Mouse (Mus musculus): ENCODE results near the gene Cux2.

The Cux2 gene

GRCm38 (mm10) chr5:122050017-122050831 lies at the start of gene Cux2:
Gene Cux2 (minus strand): TSS chr5:122050102.
- peak; percentile 82 for DNase-seq (ENCODE audit: low spot score)

GRCm38 (mm10) chr5:122094439-122094838 lies 44.5 kb upstream of the Cux2 start:
- DNase-seq (ENCODE audit: low spot score), result no peak

DNA sequence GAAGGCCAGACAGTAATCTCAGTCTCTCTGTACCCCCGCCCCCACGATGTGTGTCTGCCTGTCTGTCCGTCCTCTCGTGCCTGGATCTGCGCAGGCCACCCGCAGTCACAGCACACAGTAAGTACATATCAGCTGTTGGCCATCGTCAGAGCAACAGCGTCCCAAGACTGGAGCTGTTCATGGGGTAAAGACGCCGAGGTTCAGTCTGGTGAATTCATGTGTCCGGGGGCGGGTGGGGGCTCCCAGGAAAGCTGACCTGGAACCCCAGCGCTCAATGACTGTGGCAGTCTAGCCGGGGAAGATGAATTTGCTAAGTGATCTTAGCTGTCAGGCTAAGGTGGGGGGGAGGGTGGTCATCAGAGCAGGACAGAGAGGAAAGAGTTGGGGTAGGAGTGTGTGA lies 43.8 kb upstream of the Cux2 start:
- DNase-seq (ENCODE audit: low spot score), result no peak

GRCm38 (mm10) chr5:122092794-122093193 lies 42.9 kb upstream of the Cux2 start:
- peak; percentile 35 for DNase-seq (ENCODE audit: low spot score)

DNA sequence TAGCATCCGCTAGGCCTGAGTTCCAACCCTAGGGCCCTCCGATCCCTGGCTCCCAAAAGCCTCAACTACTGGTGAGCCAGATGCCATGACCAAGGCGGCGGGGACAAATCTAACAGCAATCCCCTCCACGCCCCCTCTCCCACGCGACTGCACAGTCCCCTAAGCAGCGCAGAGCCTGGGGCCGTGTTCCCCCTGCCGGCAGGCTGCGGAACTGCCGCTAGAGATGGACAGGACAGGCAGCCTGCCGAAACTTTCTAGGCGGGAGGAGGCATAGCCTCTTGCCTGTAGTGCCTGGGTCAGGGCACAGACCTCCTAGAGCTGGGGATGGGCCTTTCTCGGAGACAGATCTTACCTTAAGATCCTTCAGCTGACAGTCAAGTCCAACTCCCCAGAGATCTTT lies 41.2 kb upstream of the Cux2 start:
- peak; percentile 86 for DNase-seq (ENCODE audit: low spot score)

DNA sequence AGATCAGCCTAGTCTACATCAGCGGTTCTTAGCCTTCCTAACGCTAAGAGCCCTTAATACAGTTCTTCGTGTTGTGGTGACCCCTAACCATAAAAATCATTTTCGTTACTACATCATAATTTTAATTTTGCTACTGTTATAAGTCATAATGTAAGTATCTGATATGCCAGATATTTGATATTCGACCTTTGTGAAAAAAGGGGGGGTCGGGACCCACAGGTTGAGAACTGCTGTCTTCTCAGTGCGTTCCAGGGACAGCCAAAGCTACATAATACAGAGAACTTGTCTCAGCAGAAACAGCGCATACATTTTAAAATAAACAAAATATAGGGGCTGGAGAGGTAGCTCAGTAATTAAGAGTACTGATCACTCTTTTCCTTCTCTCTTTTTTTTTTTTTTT lies 39.8 kb upstream of the Cux2 start:
- DNase-seq (ENCODE audit: low spot score), result no peak

DNA sequence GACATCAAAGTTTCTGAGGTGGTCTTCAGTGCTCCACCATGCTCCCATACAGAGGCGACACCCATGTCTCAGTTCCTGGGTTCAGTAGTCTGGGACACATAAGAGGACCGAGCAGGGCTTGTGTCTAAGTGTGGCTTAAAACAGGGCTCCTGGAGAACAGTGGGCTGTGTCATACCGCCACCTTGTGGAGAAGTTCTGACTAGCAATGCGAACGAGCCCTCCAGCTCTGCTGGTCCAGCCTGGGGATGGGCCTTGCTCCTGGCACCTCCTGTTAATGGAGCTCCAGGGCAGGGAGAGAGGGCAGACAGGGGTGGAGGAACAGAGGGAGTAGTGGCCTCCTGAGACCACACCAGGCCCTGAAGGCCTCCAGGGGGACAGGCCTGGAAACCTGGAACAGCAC lies 39.0 kb upstream of the Cux2 start:
- peak; percentile 92 for DNase-seq (ENCODE audit: low spot score)

- DNase-seq (ENCODE audit: low spot score), result no peak
Measured at GRCm38 (mm10) chr5:122086121-122086520, 36.2 kb upstream of the Cux2 start.

- DNase-seq (ENCODE audit: low spot score), result no peak
Measured at GRCm38 (mm10) chr5:122085291-122085690, 35.4 kb upstream of the Cux2 start.

DNA sequence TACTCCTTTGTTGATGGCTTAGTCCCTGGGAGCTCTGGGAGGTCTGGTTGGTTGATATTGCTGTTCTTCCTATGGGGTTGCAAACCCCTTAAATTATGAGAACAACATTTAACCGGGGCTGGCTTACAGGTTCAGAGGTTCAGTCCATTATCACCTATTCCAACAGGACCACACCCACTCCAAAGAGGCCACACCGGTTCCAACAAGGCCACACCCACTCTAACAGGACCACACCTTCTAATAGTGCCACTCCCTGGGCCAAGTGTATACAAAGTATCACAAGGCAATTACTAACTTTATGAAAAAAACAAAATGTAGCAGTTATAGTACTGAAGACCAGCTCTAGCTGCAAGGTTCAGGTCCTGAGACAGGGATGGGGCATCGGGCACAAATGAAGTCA lies 34.6 kb upstream of the Cux2 start:
- DNase-seq (ENCODE audit: low spot score), result no peak

- DNase-seq (ENCODE audit: low spot score), result no peak
Measured at GRCm38 (mm10) chr5:122083282-122083681, 33.4 kb upstream of the Cux2 start.

DNA sequence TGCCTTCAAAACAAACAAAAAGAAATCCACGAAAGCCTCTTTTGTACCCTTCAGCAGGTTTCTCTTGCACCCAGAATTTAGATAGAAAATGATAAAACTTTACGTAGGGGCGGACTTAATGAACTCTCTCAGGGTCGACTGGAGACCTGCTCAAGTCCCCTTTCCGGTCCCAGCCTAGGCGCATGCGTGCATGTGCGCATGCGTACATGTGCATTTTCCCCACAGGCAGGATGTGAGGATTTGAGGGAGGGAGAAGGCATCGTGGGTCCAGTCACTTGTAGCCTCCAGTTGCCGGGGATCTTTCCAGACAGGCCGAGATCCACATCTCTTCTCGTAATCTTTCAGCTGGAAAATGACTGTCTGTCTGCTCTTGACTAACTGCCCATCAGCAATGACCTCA lies 31.6 kb upstream of the Cux2 start:
- no peak for DNase-seq (ENCODE audit: low spot score)

DNA sequence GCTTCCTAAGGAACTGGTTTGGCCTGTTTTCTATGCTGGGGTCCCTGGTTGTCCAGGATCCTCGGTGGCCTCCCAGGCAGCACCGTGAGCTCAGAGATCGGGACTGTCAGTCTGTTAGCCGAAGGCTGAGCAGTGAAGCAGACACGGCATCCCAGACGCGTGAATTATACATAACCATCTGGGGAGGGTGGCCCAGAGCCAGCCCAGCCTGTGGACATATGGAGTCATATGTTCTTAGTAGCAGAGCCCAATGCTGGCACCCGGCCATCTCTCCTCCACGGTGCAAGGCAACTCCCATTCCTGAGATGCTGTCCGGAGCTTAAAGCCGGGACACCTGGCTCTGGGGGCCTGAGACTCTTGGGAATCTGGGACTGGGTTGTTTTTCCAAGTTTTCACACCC lies 31.0 kb upstream of the Cux2 start:
- no peak for DNase-seq (ENCODE audit: low spot score)

DNA sequence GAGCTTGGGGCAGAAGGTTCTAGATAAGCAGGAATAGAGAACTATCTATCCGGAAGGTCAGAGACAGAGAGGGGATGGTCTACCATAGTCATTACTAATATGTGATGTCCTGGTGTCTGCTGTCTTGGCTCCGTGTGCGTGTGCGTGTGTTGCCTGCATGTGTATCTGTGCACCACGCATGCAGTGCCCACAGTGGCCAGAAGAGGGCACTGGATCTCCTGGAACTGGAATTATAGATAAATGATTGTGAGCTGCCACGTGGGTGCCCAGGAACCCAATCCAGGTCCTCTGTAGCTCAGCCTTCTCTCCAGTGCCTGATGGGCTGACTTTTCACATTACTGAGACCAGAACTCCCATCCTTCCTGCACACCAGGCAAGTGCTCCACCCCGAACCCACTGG lies 29.9 kb upstream of the Cux2 start:
- no peak for DNase-seq (ENCODE audit: low spot score)

DNA sequence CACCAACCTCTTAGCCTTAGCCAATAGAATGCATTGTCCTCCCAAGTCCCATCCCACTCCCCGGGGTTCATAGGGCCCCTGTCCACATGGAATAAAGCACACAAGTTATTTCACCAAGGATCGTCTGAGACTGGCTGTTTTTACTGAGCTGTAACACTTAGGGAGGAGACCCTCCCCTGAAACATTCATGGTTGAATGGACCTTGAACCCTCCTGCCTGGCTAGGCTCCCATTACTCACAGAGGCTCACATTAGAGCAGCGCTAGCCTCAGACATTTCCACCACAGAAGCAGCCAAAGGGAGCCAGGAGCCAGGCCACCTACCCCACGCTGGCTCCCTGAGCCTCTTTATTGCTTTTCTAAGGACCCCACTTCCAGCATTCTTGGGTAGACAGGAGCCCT lies 27.3 kb upstream of the Cux2 start:
- no peak for DNase-seq (ENCODE audit: low spot score)

GRCm38 (mm10) chr5:122075736-122076135 lies 25.8 kb upstream of the Cux2 start:
- no peak for DNase-seq (ENCODE audit: low spot score)

DNA sequence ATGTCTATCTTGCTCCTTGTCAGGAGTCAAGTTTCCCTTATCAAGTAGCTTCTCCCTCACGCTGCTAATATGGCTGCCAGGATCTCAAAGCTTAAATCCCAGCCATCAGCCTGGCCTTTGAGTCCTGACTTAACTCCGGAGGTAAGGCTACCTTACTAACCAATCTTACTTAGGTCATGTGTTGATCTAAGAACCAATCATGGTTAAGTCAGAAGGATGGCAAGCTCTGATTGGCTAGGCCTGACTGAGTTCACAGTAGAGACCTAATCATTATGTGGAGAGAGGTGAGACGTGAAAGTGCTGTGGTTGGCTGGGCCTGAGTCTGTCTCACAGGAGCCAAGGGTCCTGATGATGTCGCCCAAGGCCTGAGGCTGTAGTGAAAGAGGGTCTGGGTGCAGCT lies 22.1 kb upstream of the Cux2 start:
- no peak for DNase-seq (ENCODE audit: low spot score)

GRCm38 (mm10) chr5:122070963-122071800 lies 21.3 kb upstream of the Cux2 start:
- no peak for DNase-seq (ENCODE audit: low spot score)

GRCm38 (mm10) chr5:122068563-122068962 lies 18.7 kb upstream of the Cux2 start:
- DNase-seq (ENCODE audit: low spot score), result no peak

- no peak for DNase-seq (ENCODE audit: low spot score)
Measured at GRCm38 (mm10) chr5:122063204-122063933, 13.5 kb upstream of the Cux2 start.

- DNase-seq (ENCODE audit: low spot score), result no peak
Measured at GRCm38 (mm10) chr5:122062479-122062878, 12.6 kb upstream of the Cux2 start.

- DNase-seq (ENCODE audit: low spot score), result peak; percentile 83
Measured at GRCm38 (mm10) chr5:122060767-122061333, 10.9 kb upstream of the Cux2 start.
